Mouse (Mus musculus) brain, embryonic 14.5 days (tissue): ENCODE measurements around the gene Mrnip. TPM values are rescaled to one million over a fixed set of nuclear protein-coding genes. Genes with fewer than 3 reads are reported as not detected.

Source experiments
- DNase-seq: peaks from one replicate; pipeline ENCODE4 v3.0.0-alpha.2; 2011; ENCODE audit warnings: low read depth
- CTCF ChIP-seq: fragments of 200-500 bp; IDR thresholded peaks from 2 replicates; pipeline ENCODE4 v1.5.1; 2012; ENCODE audit warnings: inconsistent platforms, mild to moderate bottlenecking, moderate library complexity, borderline replicate concordance; ENCODE audit not compliant: insufficient read depth, insufficient read length; ENCODE audit errors: extremely low read depth
- POLR2A ChIP-seq: fragments of 200-500 bp; IDR thresholded peaks from 2 replicates; pipeline ENCODE4 v1.6.1; 2012; ENCODE audit warnings: mild to moderate bottlenecking, inconsistent platforms, borderline replicate concordance; ENCODE audit not compliant: poor library complexity, insufficient read depth, insufficient read length, severe bottlenecking; ENCODE audit errors: extremely low read depth
- polyA plus RNA-seq: library from polyadenylated mRNA; depleted of rRNA; stranded (reverse); fragments of >200 nt; gene quantifications from 2 replicates; pipeline ENCODE4 v1.2.3, GENCODE M21; 2012

Gene Mrnip
- polyA plus RNA-seq, 1 experiment = 33.1 TPM

- no peak for TF ChIP-seq POLR2A
- no peak for TF ChIP-seq CTCF
- no peak for DNase-seq
Observed at GRCm38 (mm10) chr11:50206037-50206436, 31.8 kb downstream of the Mrnip start.

GRCm38 (mm10) chr11:50207344-50207743 is 33.1 kb downstream of the Mrnip start:
- no peak for DNase-seq
- TF ChIP-seq POLR2A = no peak
- no peak for TF ChIP-seq CTCF

- no peak for DNase-seq
- TF ChIP-seq CTCF = no peak
Observed at GRCm38 (mm10) chr11:50208039-50208438, 33.8 kb downstream of the Mrnip start.

- DNase-seq = peak; percentile 97
- TF ChIP-seq POLR2A = no peak
- no peak for TF ChIP-seq CTCF
Observed at GRCm38 (mm10) chr11:50210101-50210504, 35.9 kb downstream of the Mrnip start.

GRCm38 (mm10) chr11:50210505-50211151 is 36.4 kb downstream of the Mrnip start, which contains the start of the genes Sqstm1 and Mgat4b:
Sqstm1 (minus strand) TSS chr11:50210827.
Mgat4b (plus strand) TSS chr11:50210890.
- peak; percentile 86 for DNase-seq
- TF ChIP-seq CTCF (no peak), POLR2A (peak; percentile 69; the same call in 1 of the 2 replicates)

DNA sequence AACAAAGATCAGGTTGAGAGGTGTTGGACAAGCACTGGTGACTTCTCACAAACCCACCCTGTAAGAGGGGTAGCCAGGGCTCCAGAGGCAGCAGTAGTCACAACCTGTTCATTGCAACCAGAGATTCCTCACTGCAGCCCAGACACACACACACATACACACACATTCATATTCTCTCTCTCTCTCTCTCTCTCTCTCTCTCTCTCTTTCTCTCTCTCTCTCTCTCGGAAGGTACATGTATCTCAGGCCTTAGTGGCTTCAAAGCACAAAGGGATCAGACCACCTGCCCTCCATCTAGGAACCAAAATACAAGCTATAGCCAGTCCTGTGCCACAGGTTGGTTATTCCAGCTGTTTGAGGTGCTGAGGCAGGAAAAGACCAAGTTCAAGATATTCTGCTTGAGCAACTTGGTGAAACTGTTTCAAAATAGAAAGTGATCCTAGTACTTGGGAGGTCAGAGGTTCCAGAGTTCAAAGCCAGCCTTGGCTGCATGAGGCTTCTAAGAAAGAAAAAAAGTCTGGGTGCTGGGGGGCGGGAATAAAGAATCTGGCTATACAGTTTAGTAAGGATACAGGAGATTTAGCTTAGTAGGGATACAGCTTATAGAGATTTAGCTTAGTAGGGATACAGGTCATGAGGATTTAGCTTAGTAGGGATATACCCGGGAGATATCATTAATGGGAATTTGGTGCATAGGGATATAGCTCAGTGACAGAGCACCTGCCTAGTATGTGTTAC is 37.2 kb downstream of the Mrnip start:
- no peak for DNase-seq
- TF ChIP-seq POLR2A (no peak), CTCF (no peak)

DNA sequence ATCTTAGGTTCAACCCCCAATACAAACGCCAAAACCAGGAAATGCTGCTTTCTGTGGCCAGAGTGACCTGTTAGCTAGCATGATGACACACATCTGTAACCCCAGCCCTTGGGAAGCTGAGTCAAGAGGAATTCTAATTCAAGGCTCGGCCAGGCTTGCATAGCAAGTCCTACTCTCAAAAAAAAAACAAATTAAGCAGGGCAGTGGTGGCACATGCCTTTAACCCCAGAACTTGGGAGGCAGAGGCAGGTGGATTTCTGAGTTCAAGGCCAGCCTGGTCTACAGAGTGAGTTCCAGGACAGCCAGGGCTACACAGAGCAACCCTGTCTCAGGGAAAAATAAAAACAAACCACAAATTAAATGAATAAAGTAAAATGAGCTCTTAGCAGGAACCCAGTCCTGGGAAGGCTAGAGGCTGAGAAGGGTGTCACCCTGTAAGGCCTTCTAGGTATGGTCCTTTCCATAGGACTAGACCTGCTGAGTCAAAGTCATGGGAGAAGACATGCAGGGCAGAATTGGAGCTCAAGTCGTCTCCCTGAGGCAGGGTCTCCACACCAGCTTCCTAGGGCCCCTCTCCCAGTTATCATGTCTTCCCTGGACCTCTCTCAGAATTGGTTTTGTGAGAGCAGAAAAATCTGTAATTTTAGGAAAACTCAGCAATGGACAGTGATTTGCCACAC is 38.0 kb downstream of the Mrnip start:
- TF ChIP-seq POLR2A (no peak), CTCF (no peak)
- DNase-seq = no peak

DNA sequence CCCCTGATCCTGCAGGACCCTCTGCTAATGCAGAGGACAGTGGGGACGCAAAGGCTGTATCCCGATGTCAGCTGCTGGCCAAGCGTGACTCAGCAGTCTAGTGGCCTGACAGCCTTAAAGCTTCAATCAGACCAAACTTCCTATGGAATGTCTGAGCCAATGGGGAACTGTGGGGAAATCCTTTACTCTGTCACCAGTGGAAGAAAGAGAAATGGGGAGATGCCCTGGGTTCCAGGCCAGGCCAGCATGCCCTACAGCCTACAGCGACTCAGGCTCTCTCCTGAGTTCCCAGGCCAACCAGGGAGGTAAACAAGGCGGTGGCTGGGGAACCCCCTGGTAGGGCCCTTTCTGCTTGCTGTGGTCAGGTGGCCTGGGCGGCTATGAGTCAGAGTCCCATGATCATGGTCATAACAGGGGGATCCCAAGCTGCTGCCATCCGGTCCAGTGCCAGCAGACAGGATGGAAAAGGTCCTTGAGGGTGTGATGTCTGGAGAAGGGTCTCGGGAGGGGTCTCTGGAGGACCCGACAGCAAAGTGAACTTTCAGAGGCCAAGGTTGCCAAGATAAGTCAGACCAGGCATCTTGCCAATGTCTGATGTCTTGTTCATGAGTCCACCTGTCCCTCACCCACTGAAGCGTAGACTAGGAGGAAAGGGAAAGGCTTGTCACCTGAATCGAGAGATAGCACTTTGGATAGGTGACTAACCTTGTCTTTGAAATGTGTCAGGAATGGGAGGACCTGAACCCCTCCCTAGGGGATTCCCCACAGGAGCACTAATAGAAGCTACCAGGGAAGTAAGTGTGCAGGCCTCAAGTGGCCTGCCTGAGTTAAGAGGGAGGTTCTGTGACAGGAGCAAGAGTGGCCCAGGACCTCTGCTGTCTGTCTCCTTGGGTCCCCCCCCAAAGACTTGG is 38.9 kb downstream of the Mrnip start:
- DNase-seq = no peak
- TF ChIP-seq POLR2A = no peak
- TF ChIP-seq CTCF = no peak

GRCm38 (mm10) chr11:50214631-50215030 is 40.4 kb downstream of the Mrnip start:
- TF ChIP-seq POLR2A (no peak), CTCF (no peak)
- DNase-seq = no peak

DNA sequence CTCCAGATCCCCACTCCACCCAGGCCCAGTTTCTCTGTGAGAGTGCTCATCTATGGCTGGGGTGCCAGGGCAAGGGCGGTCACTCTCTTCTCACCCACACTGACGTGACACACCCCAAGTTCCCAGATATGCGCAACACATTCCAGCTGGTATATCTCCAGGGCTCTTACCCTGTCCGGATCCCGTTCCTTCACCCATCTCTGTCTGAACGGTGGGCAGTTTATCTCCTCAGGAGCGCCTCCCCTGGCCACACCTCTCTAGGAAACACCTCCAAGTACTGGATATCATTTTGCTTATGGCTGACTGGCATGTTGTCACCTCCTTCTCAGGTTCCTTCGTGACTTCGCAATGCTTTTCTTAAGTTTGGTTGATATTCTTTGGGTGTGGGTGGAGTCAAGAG is 41.4 kb downstream of the Mrnip start:
- no peak for TF ChIP-seq POLR2A
- no peak for TF ChIP-seq CTCF
- no peak for DNase-seq

GRCm38 (mm10) chr11:50216724-50217366 is 42.6 kb downstream of the Mrnip start:
- no peak for DNase-seq
- TF ChIP-seq POLR2A = no peak
- no peak for TF ChIP-seq CTCF

DNA sequence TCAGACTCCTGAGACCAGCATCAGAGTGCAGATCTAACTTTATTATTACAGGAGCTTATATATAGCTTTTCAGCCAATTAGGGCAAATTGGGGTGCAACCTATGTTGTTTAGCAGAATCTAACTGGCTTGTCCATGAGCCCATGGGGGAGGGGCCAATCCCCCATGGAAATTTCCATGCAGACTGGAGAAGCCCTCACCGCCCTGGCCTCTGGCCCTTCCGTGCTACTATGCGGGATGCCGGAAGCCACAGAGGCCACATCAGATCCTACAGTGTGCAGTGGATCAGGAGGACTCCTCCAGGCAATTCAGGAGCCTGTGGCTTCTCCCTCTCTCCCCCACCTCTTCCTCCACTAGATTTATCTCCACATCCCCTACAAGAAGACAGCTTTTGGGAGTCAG is 43.6 kb downstream of the Mrnip start:
- TF ChIP-seq POLR2A = no peak
- no peak for TF ChIP-seq CTCF
- DNase-seq = no peak
